Mouse (Mus musculus) heart, postnatal 4 days (tissue): ENCODE results near the gene Faf1. TPM values are rescaled to one million over a fixed set of nuclear protein-coding genes. Genes with fewer than 3 reads are reported as not detected.

Experiments
- DNase-seq: peaks from one replicate; pipeline ENCODE4 v3.0.0; 2021
- total RNA-seq, 2 experiments: library from RNA; stranded (reverse); gene quantifications; 2 replicates each; pipeline ENCODE4 v1.2.3; 2021

Gene Faf1
- total RNA-seq, 2 experiments from 2014 or later = 34.0 to 34.6 TPM

GRCm38 (mm10) chr4:109936557-109936956, 260.2 kb downstream of the Faf1 start:
- DNase-seq = no peak

DNA sequence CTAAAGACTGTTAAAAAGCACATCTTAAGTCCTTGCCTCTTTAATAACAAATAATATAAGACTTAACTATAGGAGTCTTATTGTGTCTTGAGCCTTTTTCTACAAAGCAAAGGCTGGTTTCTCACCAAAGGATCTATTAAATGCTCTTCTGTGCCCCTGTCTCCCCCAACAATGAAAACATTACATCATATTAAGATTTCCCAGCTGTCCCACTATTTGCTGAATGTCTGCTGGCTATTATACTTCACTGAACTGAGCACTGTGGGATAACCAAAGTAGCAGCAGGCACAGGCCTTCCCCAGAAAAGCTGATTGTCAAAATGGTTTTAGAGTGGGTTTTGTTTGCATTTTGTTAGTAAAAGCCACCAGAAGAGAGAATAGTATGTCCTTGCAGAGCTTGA, 262.9 kb downstream of the Faf1 start:
- DNase-seq = no peak

- DNase-seq = no peak
These were observed 269.2 kb downstream of the Faf1 start for GRCm38 (mm10) chr4:109945554-109945953.

DNA sequence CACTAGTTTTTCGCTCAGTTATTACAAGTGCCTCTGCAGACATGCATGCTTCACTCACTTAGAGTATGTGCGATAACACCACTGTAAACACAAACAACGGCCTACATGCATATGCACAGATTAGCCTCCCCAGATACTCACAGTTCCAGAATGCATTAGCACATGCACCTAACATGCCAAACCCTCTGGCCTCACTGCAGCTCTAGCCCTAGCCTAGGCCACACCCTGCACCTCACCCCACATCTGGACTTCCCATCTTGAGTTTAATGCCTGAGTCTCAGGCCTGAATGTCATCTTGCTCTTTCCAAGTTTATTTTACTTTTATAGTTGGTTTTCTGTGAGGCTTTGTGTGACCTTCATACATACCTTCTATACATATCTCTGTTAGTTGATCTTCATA, 272.9 kb downstream of the Faf1 start:
- no peak for DNase-seq

DNA sequence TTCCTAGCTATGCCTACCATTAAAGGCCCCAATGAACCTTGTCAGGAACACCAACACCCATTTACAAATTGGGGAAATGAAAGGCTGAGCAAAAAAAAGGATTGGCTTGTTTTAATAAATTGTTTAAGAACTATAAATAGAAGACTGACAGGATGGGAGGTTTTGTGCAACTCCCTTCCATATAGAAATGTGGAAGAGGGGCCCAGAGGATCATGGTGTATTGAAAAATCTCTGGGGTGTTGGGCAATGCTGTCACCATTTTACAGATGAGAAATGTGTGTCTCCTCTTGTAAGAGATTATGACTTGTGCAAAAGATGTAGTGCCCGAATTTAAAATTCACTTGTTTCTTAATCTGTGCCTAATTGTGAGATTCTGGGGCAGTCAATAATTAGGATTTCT, 277.1 kb downstream of the Faf1 start:
- no peak for DNase-seq

DNA sequence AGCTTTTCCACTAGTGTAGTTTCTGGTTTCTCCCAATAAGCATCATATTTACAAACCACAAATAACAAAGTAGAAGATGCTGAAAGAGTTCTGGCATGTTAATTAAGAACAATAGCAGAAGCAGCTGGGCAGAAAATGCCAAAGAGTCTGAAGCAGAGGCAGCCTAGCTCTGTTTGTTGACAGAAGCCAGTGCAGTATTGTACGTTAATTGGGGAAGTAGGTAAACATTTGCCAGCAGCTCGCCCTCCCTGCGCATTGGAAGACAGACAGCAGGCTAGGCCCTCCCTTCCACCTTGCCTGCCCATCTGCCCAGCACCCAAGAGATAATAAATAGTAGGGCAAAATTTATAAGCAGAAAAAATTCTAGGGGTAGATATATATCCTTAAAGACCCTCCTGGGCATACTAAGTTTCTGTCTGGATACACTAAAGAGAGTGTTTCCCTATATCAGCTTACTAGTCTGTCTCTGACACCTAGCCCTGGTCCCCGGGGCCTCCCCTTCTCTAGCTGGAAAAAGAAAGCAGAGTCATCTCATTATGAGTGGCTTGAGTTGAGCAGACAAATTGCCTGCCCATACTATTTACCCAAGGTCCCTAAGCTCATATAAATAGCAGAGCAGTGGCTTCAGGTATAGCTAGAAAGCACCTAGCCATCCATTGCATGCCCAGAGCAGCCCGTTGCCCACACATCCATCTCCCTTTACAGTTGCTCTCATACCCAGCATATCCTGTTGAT, 284.0 kb downstream of the Faf1 start:
- no peak for DNase-seq

DNA sequence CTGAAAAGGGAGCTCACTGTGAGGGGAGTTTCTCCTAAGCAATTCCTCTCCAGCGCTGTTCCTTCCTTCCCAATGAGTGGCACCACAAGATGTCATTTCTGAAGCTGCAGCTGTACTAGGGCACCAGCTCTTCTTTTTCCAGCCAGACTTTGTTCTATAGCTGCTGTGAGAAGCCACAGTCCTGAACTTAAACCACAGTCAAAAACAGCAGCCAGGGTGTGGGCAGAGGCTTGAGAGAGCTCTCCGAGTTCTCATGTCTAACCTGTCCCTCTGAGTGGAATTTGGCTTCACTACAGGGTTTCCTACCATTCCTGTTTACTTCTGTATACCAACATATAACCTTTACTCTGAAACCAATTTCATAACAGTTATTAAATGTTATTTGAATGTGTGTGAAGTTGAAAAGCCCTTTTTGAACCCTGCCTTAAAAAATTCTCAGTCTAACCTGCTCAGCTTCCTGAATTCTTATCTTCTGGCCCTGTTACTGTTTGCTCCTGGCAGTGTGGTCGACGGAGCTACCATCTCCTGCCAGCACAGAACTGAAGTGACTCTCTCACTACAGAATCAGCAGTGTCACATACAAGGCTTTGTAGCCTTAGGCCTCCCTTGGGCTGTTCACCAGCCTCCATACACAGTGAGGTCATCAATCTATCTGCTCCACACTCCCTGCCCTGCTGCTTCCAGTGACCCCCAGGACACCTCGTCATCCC, 287.3 kb downstream of the Faf1 start:
- DNase-seq = no peak

DNA sequence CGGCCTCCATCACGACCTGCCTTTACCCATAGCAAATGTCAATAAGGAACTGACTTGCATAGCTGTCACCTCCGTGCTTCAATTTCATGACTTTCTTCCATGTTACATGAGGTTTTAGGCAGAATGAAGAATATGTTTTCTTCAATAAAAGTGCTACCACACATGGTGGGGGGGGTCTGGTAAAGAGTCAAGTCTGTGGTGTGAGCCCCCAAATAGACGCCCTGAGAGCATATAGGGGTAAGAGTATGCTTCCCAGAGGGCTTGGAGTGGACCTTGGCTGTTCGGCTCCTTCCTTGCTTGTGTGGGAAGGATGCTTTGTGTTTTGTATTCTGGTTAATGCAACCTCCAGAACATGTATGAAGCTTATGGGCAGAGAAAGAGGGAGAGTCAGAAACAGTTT, 293.2 kb downstream of the Faf1 start:
- no peak for DNase-seq

- no peak for DNase-seq
These were observed 297.7 kb downstream of the Faf1 start for GRCm38 (mm10) chr4:109973991-109974654.

- no peak for DNase-seq
These were observed 298.4 kb downstream of the Faf1 start for GRCm38 (mm10) chr4:109974655-109975380.

DNA sequence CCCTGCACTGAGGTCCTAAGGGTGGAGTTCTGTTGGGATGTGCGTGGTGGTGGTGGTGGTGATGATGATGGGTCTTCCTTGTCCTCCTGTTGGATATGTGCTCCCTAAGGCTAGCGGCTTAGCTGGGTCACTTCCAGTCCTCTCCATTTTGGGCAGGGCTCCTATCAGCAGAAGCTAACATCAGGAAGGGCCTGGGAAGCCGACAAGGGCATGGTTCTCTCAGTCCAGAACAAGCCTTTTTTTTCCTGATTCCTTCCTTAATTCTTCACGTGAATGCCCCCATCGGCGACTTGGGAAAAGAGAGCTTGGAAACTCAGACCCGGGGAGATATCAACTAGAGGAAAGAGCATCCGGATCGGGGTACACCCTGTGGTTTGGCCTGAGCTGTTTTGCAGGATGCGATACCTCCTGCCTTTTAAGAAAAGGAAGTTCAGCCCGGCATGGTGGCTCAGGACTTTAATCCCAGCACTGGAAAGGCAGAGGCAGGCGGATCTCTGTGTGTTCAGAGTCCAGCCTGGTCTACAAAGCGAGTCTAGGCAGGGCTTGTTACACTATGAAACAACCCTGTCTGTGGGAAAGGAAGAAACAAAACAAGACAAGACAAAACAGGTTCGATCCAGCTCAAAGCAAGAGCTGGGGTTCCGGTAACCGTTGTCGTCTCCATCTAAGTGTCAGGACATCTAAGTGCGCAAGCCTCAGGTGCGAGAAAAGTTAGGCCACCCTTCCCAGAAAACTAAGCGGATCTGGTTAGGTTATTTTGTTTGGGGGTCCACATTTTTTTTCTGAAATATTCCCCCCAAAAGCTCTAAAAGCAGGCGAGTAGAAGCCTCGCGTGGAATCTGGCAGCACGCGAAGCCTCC, 299.2 kb downstream of the Faf1 start:
- DNase-seq = no peak

- DNase-seq = peak; percentile 17
These were observed 300.1 kb downstream of the Faf1 start for GRCm38 (mm10) chr4:109976273-109977147.

GRCm38 (mm10) chr4:109977148-109978067, 301.0 kb downstream of the Faf1 start, which contains the start of gene Dmrta2:
Dmrta2 (plus strand) TSS chr4:109978053.
- peak; percentile 37 for DNase-seq

- peak; percentile 12 for DNase-seq
These were observed 301.9 kb downstream of the Faf1 start for GRCm38 (mm10) chr4:109978068-109978857.

GRCm38 (mm10) chr4:109978858-109979340, 302.5 kb downstream of the Faf1 start:
- DNase-seq = no peak

GRCm38 (mm10) chr4:109979461-109980320, 303.3 kb downstream of the Faf1 start:
- DNase-seq = no peak

- DNase-seq = peak; percentile 11
These were observed 304.1 kb downstream of the Faf1 start for GRCm38 (mm10) chr4:109980321-109981082.
